Mouse (Mus musculus) activated CD4-positive, CD25-positive, alpha-beta regulatory T cell, adult 4 months (primary cell): ENCODE results near the gene Cpvl. TPM values are rescaled to one million over a fixed set of nuclear protein-coding genes. Genes with fewer than 3 reads are reported as not detected.

Source experiments
- ATAC-seq: one replicate; pipeline ENCODE4 v1.8.0; 2017
- polyA plus RNA-seq, 2 experiments: library from polyadenylated mRNA; unstranded; fragments of 100-300 nt; shearing (Covaris generic); gene quantifications; one replicate each; pipeline ENCODE4 v1.2.1; 2017

Cpvl gene
- polyA plus RNA-seq, 2 experiments from 2014 or later: not detected

DNA sequence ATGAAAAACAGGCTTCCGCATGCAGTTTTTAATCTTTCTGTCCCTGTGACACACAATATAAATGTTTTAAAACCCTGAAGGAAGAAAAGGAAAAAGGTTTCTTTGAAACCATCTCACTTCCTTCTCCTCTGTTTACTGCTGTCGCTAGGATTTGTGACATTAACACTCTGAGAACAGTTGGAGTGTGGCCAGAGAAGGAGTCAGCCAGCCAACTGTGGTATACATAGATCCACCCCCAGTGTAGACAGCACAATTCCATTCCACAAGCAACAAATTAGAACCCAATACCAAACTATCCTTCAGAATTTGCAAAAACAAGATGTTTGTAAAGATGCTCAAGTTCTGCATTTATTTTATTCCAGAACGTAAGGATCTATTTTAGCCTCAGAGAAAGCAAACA is 6.7 kb downstream of the Cpvl start:
- no peak for ATAC-seq

DNA sequence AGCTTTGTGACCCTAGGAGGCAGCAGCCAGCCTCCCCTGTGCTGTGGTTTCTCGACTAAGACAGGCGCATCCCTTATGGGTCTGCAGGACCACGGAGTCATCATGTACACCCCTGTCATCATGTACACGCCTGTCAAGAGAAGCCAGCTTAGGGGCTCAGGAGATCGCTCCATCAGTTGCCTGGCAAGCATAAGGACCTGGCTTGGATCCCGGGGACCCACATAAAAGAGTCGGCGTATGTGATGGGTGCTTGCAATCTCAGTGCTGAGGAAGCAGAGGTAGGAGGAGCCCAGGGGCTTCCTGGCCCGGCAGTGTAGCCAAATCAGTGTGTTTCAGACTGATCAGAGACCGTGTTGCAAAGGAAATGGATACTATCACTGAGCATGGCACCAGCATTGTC is 9.4 kb downstream of the Cpvl start:
- ATAC-seq: no peak

DNA sequence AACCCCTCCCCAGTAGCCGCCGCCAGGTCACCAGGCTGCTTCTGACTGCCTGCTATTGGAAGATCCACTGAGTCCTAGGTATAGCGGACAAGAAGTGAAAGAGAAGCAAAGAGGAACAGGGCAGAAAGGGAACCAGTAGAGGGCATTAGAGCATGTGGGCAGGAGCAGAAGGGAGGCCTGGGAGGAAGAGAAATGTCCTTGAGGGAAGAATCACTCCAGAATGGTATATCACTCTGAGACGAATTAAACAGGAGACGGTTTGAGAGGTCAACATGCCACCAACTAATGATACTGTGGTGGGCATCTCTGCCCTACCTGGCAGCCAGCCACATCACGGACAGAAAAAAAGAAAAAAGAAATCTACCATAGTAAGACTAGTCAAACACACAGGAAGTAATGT is 9.9 kb downstream of the Cpvl start:
- no peak for ATAC-seq

DNA sequence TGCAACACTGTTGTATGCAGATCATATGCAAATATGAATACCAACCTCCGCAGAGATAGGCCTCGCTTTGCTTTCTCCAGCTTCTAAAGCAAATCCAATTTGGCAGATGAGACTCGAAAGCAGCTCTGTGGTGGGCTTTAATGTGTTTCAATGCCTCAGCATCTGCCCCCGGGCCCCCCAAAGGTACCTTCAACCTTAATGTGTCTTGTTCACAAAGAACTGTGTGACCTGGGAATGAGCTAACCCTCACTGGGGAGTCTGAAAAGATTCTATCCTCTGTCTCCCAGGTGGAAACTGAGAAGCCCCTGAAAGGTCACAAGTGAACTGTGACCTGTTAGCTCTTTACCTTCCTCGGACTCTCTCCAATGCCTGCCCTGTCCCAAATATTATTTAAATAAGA is 11.9 kb downstream of the Cpvl start:
- ATAC-seq: no peak

DNA sequence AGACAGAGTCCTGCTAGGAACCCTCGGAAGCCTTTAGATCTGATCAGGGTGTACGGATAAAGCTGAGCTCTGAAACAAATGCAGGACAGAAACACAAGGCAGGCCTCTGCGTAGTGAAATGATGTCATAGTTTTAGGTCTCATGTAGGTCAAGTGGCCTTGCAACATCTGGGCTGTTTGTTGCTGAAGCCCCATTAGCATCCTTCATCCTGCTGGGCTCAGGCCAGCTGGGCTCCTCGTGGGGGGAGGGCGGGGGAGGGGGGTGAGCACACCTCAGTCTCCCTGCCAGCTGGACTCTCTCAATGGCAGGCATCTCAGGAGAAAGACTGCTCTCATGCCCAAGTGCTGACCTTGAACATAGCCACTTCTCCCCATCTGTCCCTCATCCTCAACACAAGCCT is 12.6 kb downstream of the Cpvl start:
- no peak for ATAC-seq

DNA sequence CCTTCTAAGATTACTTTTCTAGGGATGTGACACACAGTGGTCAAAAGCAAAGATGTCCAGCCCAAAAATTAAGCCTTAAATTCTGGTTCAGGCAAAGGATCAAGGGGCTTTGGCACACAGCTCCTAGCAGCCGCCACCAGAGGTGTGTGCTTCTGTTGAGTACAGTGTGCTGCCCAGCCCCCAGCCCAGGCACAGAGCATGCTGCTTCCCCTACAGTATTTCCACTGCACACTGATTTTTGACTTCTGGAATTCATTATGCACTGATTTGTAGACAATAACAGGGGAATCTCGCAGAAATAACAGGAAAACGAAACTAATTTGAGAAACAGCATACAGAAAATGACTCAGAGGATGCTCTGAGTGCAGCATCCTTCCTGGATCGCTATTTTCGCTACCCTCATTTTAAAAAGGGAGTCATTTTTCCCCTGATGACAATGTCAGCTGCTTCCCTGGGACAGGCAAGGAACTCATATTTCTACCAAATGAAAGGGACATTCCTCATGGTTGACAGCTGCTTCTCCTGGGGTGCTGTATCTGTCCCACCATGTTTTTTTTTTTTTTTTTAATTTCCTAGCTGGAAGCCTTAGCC is 14.5 kb downstream of the Cpvl start:
- ATAC-seq: no peak

DNA sequence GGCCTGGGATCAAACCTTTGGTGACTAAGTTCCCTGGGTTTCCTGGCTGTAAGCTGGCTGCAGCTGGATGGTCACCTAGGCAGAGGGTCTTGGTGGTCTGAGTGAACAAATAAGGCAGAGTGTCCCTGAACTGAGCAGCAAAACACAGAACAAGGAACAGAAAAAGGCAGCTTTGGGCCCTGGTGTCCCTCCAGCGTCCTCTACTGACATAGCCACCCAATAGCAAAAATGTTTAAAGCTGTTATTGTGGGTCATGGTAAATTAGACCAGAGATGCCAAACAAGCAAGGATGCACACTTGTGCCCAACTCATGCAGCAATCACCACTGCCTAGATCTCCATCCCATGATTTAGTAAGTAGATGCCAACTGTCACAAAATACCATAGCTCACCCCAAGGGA is 16.5 kb downstream of the Cpvl start:
- ATAC-seq: no peak

DNA sequence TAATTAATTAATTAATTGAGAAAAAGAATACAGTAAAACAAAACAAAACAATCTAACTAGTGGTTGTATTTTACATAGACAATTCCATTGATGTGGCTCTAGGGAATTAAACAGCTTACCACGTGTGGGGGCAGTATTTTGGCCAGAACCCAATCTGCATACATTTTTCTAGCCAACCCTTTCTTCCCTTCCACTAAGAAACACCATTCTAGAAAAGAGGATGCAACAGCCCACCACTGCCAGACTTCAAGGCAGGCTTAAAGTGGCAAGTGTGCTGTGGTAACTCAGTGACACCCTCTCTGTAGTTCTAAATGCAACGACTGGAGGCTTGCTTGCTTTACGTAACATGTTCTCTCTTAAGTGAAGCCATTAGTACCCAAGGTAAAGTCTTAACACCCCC is 18.6 kb downstream of the Cpvl start:
- no peak for ATAC-seq

DNA sequence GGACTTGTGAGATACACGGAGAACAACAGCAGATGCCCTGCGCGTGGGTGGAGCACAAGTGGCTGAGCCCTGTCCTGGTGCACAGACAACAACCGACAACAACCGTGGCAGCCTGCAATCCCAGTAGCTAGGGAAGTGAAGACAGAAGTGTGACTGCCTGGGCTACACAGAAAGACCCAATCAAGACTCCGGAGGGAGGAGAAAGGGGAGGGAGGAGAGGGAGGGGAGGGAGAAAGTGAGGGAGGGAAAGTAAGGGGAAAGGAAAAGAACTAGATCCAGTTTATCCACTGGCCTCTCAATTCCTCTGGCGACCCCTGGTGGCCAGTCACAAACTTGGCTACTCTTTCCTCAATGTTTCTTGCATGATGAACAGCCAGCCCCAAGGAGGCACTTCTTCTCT is 20.1 kb downstream of the Cpvl start:
- no peak for ATAC-seq

DNA sequence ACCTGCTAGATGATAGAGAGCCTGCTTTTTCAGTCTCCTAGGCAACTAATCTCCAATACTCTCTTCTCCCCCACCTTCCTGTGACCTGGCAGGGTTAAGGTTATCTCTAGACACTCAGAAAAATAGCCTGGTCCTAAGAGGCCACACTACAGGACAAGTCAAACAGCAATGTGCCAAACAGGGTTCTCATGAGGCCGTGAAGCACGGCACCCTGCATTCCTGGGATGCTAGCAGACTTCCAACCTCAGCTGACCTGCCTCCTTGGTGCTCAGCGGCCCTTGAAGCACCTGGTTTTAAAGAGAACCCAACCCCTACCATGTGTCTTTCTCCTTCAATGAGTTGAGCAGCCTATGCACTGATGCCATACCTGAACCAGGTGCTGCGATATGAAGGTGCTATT is 22.0 kb downstream of the Cpvl start:
- no peak for ATAC-seq

DNA sequence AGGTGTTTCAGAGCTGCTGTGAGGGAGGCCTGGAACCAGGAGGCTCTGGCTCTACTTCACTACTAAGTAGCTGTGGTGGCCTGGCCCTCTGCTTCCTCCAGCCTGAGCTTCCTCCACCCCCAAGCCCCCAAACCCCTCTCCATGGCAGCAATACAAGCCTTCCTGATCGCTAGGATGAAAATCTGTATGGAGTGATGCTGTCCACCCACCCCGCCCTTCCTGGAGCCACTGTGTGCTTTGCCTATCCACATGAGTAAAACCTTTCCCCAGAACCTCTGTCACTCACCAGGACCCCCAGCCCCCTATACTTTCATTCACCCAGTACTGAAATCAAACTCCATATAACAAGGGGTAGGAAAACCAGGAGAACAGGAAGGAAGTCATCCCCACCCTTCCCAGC is 22.6 kb downstream of the Cpvl start:
- ATAC-seq: no peak

DNA sequence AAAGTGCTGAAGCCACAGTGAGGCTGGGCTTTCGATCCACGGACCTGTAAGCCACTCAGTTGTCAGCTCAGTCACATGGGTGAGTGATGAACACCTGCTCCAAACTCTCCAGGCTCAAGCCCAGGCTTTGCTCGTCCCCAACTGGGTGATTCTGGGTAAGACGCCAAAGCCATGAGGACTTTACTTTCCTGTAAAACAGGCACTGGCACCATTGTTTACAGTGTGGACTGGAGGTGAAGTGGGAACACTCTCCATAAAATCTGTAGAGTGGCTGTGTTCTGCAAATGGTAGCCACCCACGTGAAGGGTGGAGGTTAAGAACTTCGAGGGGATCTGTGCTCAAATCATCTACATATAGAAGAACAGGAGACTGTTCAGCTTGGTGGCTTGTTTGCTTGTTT is 23.2 kb downstream of the Cpvl start:
- no peak for ATAC-seq

DNA sequence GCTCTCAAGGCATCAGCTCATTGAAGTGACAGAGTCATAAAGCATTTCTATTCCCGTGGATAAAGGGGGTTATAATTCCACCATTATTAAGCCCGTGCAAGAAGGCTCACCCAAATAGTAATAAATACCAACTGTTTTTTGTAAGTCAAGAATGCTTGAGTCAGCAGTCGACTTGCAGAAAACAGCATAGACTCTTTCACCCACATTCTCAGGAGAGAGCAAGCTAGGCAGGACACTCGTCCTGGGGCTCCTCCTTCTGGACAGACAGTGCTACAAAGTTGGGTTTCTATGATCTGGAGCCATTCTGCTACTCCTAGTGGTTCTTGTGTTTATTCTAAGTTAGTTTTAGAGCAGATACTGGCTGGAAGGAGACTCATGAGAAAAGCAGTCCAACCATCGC is 24.4 kb downstream of the Cpvl start:
- ATAC-seq: no peak

DNA sequence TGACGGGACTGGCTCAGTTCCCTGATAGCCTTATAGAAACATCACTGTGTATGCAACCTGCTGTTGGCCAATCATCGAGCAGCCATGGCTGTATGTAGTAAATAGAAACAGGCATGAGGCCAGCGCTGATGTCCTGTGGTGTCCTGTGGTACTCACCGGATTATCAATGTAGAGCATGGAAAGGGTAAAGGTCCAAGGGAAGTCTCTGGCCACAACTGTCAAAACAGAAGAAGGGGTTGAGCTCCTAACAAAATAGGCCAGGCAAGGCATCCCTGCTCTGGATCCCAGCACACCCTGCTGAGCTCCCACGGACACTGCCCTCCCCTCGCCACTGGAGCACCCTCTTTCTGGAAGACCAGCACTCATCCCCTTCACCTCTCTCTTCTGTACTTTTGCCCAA is 25.1 kb downstream of the Cpvl start:
- no peak for ATAC-seq

DNA sequence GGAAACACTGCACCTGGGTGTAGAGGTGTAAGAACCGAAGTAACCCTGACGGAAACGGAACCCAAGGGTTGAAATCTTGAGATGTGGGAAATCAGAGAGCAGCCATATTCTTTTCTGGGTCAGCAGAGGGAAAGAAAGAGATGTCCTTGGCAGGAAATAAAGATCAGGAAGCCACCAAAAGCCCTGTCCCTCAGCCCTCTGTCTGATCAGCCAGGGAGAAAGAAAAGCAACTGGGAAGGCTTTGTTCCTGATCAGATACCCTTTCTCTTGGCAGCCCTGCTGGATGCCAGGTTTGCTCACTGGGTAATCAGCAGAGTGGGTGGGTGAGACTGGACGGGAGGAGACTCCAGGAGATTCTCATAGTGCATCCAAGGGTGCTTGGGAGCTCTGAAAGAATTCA is 27.1 kb downstream of the Cpvl start:
- ATAC-seq: no peak

DNA sequence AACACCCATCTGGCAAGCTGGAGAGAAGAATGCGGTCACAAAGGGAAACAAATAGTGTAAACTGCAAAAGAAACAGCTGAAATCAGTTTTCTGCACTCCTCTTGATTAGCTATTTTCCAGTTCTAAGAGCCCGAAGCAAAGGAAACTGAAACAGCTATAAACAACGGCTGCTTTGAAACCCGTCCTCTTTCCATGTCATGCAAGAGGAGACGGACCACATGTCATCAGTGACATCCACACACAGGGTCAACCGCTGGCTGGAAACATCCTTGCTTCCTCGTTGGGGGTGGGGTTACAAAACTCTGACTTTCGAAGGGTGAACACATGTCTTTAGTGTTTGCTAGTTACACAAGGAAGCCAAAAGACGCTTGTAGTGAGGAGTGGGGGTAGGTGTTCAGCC is 27.6 kb downstream of the Cpvl start:
- no peak for ATAC-seq

DNA sequence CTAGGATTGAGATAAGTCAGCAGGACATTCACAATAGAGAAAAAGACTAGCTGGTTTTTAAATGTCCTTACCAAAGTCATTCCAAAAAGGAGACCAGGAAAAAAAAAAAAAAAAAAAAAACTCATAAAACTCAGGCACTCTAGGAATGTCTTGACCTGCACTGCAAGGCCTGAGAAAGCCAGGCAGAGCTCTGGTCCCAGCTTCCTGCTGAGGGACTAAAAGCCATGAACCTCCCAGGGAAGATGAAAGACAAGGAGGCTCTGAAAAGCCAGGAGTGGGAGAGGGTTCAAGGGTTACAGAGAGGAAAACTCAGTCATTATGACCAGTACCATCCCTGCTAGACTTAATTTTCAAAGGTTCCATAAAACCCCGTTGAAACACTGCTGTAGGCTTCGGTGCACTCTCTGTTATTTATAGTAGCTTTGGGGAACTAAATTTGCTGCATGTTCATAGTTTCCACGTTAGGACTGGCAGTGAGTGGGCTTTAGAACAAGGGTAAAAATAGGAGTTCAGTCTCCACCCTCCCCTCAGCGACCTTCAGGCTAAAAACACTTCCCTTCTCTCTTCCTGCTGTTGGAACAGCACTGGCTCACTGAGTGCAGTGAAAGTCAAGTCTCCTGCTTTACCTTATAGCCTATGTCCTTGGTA is 30.0 kb downstream of the Cpvl start:
- ATAC-seq: no peak

DNA sequence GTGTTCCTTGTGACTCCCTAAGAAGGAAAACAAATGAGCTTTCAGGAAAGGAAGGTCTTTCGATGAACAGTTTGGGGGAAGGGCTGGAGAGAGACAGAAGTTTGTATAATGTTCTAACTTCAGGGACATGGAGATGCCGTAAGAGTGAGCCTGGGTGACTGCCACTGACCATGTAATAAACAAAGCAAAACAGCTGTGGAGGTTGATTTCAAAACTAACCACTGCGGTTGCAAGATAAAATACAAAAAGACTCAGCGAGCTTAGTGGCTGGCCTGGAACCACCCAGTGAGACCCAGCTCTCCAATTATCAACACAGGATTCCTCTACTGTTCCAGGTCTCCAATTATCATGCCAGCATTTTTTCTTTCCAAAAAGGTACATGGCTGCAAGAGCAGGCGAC is 33.6 kb downstream of the Cpvl start:
- no peak for ATAC-seq

DNA sequence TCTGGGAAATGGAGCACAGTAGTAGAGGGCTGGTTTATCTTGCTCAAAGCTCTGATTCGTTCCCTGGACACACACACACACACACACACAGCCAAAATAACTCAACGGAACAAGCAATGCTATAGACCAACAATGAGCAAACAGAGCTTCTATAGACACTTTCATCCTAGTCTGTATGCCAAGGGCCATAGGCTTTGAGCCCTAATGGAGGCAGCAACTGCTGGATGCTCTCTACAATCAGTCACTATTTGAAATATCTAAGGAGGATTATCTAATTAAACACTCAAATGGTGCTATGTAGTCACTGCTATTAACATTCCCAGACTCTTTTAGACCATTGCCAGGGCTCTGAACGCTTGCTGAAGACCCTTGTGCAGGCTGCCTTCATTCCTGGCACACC is 34.1 kb downstream of the Cpvl start:
- ATAC-seq: no peak

DNA sequence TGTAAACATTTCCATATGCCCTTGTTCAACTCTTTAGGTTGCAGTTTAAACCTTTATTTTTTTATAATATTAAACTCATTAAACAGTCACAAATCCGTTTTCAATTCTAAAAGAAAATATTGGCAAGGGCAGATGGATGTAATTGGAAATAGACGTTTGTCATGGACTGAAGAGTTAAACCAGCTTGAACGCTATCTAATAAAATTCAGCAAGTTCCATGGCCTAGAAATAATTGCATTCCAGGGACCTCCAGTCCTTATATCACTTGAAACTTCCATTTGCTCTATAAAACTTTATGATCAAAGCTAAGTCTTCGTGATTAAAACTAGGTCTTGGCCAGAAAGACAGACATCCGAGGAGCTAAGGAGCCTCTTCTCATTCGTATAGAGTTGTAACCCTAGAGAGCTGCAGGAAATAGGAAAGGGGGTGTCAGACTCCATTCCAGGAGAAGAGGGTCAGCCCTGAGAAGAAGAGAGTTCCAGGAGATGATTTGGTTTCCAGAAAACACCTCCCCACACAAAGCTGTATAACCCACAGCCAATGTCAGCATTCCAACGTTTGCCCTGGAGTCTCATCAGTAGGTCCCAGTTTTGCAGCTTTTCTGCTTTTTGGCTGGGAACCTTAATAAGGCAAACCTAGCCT is 36.2 kb downstream of the Cpvl start:
- no peak for ATAC-seq

DNA sequence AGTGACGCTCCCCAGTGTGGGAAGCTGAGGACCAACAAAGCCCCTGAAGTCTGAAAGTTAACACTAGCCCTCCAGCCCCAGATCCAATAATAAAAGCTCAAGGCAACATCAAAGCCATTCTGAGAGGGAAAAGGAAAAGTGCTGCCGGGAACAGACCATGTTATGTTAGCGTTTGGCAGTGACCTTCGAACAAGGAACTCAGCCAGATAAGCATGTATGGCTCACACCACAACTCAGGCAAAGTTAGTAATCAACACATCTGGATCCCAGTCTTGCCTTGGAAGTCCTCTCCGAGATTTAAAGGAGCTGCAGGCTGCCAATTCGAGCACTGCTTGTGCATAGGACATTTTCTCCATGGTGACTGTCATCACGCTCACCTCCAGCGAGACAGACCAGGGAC is 38.7 kb downstream of the Cpvl start:
- ATAC-seq: no peak

DNA sequence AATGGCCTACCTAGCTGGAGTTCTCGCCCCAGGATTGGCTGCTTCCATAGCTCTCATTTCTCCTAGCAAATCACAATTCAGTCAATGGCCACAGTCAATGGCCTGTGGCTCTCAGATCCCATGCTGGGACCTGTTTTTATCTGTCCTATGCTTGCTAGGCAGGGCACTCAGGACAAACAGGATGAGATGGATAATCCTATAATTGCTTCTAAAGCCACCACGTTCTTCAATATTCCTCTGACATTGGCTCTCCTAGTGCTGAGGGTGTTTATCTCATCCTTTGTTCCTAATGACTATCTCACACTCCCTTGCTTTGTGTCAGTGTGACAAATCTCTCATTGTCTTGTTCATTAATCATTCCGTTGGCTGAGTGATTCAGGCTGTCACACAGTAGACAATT is 39.5 kb downstream of the Cpvl start:
- ATAC-seq: no peak

DNA sequence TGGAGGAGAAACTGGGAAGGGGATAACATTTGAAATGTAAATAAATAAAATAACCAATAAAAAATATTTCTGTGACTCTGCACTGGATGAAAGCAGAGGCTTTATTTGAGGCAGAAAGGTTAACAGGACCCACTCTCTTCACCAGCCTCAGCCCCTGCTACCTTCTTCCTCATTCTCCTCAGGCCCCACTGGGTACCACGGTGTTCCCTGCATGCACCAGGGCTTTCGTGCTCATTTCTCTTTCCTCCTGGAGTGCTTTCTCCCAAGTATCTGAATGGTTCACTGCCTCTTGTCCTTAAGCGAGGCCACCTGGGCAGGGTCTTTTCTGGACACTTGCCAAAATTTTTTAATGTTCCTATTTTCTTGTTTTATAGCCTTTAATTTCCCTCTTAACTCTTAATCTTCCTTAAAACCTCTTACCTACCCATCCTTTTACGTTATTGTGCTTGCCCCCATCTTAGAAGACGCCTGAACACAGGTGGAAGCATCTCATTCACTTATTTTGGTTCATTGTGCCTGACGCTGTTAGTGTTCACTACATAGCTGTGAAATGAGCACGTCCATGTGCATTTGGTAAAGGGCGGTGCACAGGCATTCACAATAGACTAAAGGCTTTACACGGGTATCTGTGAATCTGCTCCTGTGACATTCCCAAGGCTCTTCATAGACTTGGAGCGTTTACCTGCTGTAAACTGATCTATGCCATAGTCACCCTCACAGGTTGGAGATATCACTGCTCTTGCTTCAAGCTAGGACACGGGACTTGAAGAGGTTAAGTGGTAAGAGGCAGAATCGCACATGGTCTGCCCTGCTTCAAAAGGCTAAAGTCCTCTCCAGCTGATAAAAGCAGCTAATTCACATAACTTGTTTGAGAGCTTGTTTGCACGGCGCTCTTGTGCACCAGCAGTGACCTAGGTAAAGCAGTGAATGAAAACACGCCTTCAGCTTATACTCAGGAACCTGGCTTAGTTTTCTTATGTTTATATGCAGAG is 41.0 kb downstream of the Cpvl start:
- ATAC-seq: no peak
